Mouse (Mus musculus): ENCODE data around the gene Tyw5.

- no peak for TF ChIP-seq CTCF (IDR thresholded peaks at IDR 0.05; ENCODE audit: control insufficient read depth, insufficient read depth, insufficient read length)
- TF ChIP-seq USF1 (IDR thresholded peaks at IDR 0.05; ENCODE audit: low read depth): no peak
Observed at GRCm38 (mm10) chr1:57375276-57375675, 31.6 kb downstream of the Tyw5 start.

Measured in C2C12 (cell line).